Mouse (Mus musculus): ENCODE measurements around the gene Tex44. TPM values are rescaled to one million over a fixed set of nuclear protein-coding genes. Genes with fewer than 3 reads are reported as not detected.

The Tex44 gene
- not detected in 2 replicates for polyA plus RNA-seq (2016; fragmentation: Nextera tagmentation; extraction: Ambion mirVana)

DNA sequence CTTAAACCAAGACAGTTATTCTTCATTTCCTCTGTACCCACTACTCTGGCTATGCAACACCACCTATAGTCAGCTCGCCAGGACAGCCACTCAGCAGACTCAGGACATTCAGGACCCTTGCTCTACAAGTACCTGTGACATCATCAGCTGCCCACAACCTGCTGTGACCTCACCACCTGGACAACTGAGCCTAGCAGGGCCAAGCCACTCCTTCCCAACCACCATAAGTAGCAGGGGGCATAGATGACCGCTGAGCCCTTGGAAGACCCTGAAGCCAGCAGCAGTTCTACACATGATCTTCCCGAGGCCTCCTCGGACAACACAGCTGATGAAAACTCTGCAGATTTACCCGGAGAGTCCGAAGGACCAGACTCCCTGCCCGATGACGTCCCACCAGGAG, at the start of gene Tex44, which contains the start of gene Nmur1:
Tex44 (plus strand) TSS at position 202 of the 400 bp plus-strand sequence.
Nmur1 (minus strand) TSS at position 101 of the 400 bp plus-strand sequence.
- 92% methylated on average over 8 of the region's 8 CpGs for WGBS
- ATAC-seq (ENCODE audit: low FRiP score, low read depth) = no peak

DNA sequence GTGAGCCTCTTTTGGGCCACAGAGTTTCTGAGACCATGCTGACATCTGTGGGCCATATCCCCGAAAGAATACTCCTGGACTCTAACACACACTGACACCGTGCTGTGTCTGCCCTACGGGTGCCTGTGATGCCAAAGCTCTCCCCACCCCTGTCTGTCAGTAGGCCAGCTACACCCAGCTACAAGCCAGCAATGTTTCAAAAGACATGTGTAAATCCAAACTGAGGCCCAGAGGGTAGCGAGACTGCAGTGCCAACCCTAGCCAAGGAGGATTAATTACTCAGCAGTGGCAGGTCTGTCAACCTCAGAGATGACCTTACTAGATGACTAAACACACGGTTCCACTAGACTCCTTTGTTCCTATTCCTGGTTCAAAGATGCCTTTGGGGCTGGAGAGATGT, 49.8 kb upstream of the Tex44 start:
- ATAC-seq (ENCODE audit: low FRiP score, low read depth) = no peak

More for the DNA sequence above, at the start of gene Tex44, which contains the start of gene Nmur1:
- H3K4me1 ChIP-seq = peaks cover 17% of the 10 kb centered on the region
- no peak within 1 kb of the TSS for H3K4me3 ChIP-seq
- no peaks in the 10 kb centered on the region for H3K9me3 ChIP-seq
- H3K36me3 ChIP-seq = no peaks in the 10 kb centered on the region
- H3K4me2 ChIP-seq (replicated peaks) = peak within 1 kb of the TSS; percentile 14; the same call in 1 of the 2 replicates
- peak within 1 kb of the TSS; percentile 69; the same call in 1 of the 2 replicates for H3K27ac ChIP-seq
- H3K9ac ChIP-seq = no peak within 1 kb of the TSS
- H3K27me3 ChIP-seq (replicated peaks) = no peaks in the 10 kb centered on the region

DNA sequence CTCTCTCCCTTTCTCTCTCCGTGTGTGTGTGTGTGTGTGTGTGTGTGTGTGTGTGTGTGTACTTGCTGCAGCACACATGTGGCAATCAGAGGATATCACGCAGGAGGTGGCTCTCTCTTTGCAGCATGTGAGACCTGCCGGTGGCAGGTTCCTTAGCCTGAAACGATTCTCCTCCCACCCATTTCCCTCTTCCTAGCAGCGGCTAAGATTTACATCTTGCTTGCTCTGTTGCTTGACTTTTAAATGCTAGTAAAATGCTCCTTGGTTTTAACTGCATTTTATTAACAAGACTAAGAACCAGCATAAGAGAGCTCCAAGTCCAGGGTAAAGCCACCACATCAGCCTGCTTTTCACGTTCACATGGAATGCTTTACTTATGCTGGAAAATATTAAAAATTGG, 47.5 kb upstream of the Tex44 start:
- Histone ChIP-seq H3K36me3 (no peaks in the 10 kb centered on the region), H3K4me3 (no peak overlapping the region), H3K9me3 (no peaks in the 10 kb centered on the region), H3K27ac (no peak overlapping the region), H3K9ac (no peak overlapping the region), H3K27me3 (replicated peaks) (no peaks in the 10 kb centered on the region), H3K4me2 (replicated peaks) (no peak overlapping the region), H3K4me1 (no peaks in the 10 kb centered on the region)
- no peak for ATAC-seq (ENCODE audit: low FRiP score, low read depth)
- WGBS = 60% methylated on average over 6 of the region's 6 CpGs

More for the DNA sequence above, 49.8 kb upstream of the Tex44 start:
- no peak overlapping the region for H3K4me3 ChIP-seq
- 84% methylated on average over 5 of the region's 5 CpGs for WGBS
- no peak overlapping the region for H3K27ac ChIP-seq
- H3K36me3 ChIP-seq = no peaks in the 10 kb centered on the region
- no peaks in the 10 kb centered on the region for H3K9me3 ChIP-seq
- H3K27me3 ChIP-seq (replicated peaks) = no peaks in the 10 kb centered on the region
- no peak overlapping the region for H3K4me2 ChIP-seq (replicated peaks)
- no peaks in the 10 kb centered on the region for H3K4me1 ChIP-seq
- no peak overlapping the region for H3K9ac ChIP-seq

DNA sequence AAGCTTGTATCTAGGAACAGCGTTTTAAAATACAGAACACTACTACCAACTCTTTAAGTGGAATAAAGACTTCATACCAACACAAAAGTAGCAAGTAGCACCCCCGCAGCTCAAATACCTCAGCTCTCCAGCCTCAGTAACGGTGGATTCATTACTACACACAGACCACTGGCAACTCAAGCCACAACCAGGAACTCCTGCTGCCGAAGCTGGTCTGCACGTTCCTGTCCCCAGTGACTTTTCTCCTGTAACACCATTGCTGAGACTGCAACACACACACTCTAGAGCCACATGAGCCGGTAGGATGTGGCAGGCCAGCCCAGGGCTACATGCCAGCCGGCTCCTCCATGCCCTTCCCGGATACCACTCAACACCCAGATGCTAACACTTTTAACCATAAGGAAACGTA, 47.0 kb upstream of the Tex44 start:
- Histone ChIP-seq H3K4me1 (no peaks in the 10 kb centered on the region), H3K36me3 (no peaks in the 10 kb centered on the region), H3K9ac (no peak overlapping the region), H3K27ac (no peak overlapping the region), H3K9me3 (no peaks in the 10 kb centered on the region), H3K4me2 (replicated peaks) (no peak overlapping the region), H3K4me3 (no peak overlapping the region), H3K27me3 (replicated peaks) (no peaks in the 10 kb centered on the region)
- ATAC-seq (ENCODE audit: low FRiP score, low read depth) = no peak
- 80% methylated on average over 9 of the region's 9 CpGs for WGBS

DNA sequence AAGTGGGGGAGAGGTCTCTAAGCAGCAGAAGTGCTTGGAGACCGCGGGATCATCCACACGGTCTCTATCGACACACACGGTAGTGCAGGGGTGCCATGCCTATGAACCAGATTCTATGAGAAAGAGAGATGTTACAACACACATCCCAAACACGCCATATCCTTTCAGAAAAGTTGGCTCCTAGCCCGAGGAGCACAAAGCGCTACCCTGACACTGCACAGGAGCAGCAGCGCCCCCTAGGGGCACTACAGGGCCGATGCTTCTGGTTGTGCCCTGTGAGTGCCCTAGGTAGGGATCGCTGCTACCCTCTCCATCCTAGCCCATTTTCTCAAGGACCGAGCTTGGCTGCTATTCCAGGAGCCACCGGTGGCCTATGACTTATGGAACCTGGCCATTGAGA, 45.1 kb upstream of the Tex44 start:
- H3K36me3 ChIP-seq = no peaks in the 10 kb centered on the region
- H3K4me3 ChIP-seq = no peak overlapping the region
- no peaks in the 10 kb centered on the region for H3K27me3 ChIP-seq (replicated peaks)
- H3K9me3 ChIP-seq = no peaks in the 10 kb centered on the region
- H3K4me2 ChIP-seq (replicated peaks) = peak overlapping the region; percentile 16; the same call in 1 of the 2 replicates
- no peaks in the 10 kb centered on the region for H3K4me1 ChIP-seq
- WGBS = 32% methylated on average over 13 of the region's 13 CpGs
- no peak overlapping the region for H3K27ac ChIP-seq
- ATAC-seq (ENCODE audit: low FRiP score, low read depth) = peak; percentile 61; the same call in 1 of the 2 replicates
- no peak overlapping the region for H3K9ac ChIP-seq

DNA sequence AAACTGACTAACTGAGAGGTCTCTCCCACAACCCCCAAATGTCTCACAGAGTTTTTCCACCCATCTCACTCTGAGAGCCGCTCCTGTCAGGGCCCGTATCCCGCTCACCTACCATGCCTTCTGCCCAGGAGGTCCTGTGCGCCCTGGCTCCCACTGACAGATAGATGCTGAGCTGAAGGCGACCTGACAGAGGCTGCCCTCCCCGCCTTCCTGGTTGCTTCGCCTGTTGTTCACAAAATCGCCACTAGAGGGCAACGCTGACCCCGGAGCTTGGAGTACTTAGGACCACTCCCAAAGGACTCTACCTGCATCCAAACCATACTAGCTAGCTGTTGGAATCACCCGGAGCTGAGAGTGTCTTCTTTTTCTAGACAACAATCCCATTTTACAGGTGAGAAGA, 36.9 kb upstream of the Tex44 start:
- 2% methylated on average over 11 of the region's 11 CpGs for WGBS
- Histone ChIP-seq H3K4me1 (no peaks in the 10 kb centered on the region), H3K36me3 (no peaks in the 10 kb centered on the region), H3K27ac (no peak overlapping the region), H3K4me3 (no peak overlapping the region), H3K4me2 (replicated peaks) (no peak overlapping the region), H3K9ac (no peak overlapping the region), H3K9me3 (no peaks in the 10 kb centered on the region), H3K27me3 (replicated peaks) (no peaks in the 10 kb centered on the region)
- ATAC-seq (ENCODE audit: low FRiP score, low read depth) = peak; percentile 25; the same call in 1 of the 2 replicates

DNA sequence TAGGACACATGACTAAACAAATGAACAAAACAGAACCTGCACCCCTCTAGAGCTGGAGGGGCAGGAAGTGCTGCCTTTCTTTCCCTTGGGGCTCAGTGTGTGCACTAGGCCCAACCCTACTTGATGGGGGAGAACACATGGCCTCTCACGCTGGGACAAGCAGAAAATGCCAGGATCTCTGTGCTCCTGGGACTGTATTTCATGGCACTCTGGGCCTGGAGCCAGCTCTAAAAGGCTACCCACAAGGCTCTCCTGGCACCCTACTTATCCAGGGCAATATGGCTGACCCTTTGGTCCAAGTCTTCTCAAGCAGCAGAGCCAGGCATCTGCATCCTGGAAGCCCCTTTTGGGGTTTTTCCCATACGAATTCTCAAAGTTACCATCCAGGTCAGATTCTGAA, 34.7 kb upstream of the Tex44 start:
- ATAC-seq (ENCODE audit: low FRiP score, low read depth) = no peak
- 63% methylated on average over 2 of the region's 2 CpGs for WGBS
- Histone ChIP-seq H3K9ac (no peak overlapping the region), H3K4me1 (no peaks in the 10 kb centered on the region), H3K27ac (no peak overlapping the region), H3K4me2 (replicated peaks) (no peak overlapping the region), H3K9me3 (no peaks in the 10 kb centered on the region), H3K36me3 (no peaks in the 10 kb centered on the region), H3K27me3 (replicated peaks) (no peaks in the 10 kb centered on the region), H3K4me3 (no peak overlapping the region)

DNA sequence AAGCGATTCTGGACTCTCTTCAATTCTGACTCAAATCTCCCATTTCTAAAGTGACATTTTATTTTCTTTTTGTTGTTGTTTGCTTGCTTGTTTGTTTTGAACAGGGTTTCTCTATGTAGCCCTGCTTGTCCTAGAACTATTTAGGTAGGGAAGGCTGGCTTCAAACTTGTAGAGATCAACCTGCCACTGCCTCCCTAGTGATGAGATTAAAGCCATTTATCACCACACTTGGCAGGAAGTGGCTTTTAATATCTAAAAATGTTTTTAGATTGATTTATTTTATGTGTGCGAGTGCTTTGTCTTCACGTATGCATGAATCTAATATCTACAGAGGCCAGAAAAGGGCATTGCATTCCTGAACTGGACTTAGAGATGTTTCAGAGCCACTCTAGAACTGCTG, 32.9 kb upstream of the Tex44 start:
- no peaks in the 10 kb centered on the region for H3K9me3 ChIP-seq
- H3K4me2 ChIP-seq (replicated peaks) = no peak overlapping the region
- no peak overlapping the region for H3K4me3 ChIP-seq
- H3K4me1 ChIP-seq = no peaks in the 10 kb centered on the region
- no peak for ATAC-seq (ENCODE audit: low FRiP score, low read depth)
- H3K36me3 ChIP-seq = no peaks in the 10 kb centered on the region
- 81% methylated on average over 3 of the region's 3 CpGs for WGBS
- no peak overlapping the region for H3K27ac ChIP-seq
- no peaks in the 10 kb centered on the region for H3K27me3 ChIP-seq (replicated peaks)
- H3K9ac ChIP-seq = no peak overlapping the region

DNA sequence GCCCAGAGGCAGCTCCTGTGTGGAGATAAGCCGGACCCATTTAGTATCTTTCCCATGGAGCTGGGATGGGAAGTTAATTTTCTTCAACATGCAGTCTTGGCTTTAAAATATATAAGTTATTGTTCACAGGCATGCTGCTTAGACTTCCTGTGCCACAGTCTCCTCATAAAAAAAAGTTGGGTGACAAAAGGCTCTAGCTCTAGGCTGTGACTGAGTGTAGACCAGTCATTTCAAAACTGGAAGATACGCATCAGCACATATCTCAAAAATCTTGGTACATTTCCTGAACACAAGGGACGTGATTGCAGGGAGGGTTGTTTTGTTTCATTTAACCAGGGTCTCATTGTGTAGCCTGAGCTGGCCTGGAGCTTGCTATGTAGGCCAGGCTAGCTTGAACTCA, 31.9 kb upstream of the Tex44 start:
- Histone ChIP-seq H3K9me3 (no peaks in the 10 kb centered on the region), H3K4me1 (no peaks in the 10 kb centered on the region), H3K36me3 (no peaks in the 10 kb centered on the region), H3K27ac (no peak overlapping the region), H3K9ac (no peak overlapping the region), H3K4me2 (replicated peaks) (no peak overlapping the region), H3K4me3 (no peak overlapping the region), H3K27me3 (replicated peaks) (no peaks in the 10 kb centered on the region)
- ATAC-seq (ENCODE audit: low FRiP score, low read depth) = no peak
- WGBS = 92% methylated on average over 3 of the region's 3 CpGs

DNA sequence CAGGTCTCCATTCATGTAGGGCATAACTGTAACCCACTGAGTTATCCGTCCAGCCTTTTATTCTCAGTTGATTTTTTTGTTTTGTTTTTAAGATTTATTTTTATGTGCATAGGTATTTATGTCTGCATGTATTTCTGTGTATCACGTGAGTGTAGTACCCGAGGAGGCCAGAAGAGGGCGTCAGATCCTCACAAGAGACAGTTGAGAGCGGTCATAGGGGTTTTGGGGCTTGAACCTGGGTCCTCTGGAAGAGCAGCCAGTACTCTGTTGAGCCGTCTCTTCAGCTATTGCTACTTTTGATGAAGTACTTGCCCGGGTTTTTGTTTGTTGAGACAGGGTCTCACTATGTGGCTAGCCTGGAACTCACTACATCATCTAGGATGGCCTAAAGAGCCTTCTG, 30.2 kb upstream of the Tex44 start:
- ATAC-seq (ENCODE audit: low FRiP score, low read depth) = no peak
- Histone ChIP-seq H3K36me3 (no peaks in the 10 kb centered on the region), H3K27me3 (replicated peaks) (no peaks in the 10 kb centered on the region), H3K4me1 (no peaks in the 10 kb centered on the region), H3K27ac (no peak overlapping the region), H3K4me2 (replicated peaks) (no peak overlapping the region), H3K4me3 (no peak overlapping the region), H3K9ac (no peak overlapping the region), H3K9me3 (no peaks in the 10 kb centered on the region)
- WGBS = 73% methylated on average over 7 of the region's 7 CpGs

DNA sequence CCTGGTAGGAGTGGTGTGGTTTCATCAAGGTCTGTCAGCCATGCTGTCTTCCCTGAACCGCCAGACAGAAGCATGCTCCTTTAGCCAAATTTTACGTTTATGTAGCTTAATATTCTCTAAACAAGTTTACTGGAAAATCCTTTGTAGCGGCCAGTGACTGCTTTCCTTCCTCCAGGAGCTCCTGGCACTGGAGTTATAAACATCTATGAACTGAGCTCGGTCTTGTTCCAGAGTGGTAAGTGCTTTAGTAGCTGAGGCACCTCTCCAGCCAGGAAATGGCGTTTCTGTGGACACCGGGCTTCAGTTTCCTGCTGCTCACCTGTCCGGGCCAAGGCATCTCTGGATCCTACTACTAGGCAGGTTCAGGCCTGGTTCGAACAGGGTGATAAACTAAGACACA, 28.5 kb upstream of the Tex44 start:
- Histone ChIP-seq H3K36me3 (no peaks in the 10 kb centered on the region), H3K9ac (no peak overlapping the region), H3K4me1 (no peaks in the 10 kb centered on the region), H3K9me3 (no peaks in the 10 kb centered on the region), H3K27me3 (replicated peaks) (no peaks in the 10 kb centered on the region), H3K4me2 (replicated peaks) (no peak overlapping the region), H3K4me3 (no peak overlapping the region), H3K27ac (no peak overlapping the region)
- no peak for ATAC-seq (ENCODE audit: low FRiP score, low read depth)
- 84% methylated on average over 8 of the region's 8 CpGs for WGBS

DNA sequence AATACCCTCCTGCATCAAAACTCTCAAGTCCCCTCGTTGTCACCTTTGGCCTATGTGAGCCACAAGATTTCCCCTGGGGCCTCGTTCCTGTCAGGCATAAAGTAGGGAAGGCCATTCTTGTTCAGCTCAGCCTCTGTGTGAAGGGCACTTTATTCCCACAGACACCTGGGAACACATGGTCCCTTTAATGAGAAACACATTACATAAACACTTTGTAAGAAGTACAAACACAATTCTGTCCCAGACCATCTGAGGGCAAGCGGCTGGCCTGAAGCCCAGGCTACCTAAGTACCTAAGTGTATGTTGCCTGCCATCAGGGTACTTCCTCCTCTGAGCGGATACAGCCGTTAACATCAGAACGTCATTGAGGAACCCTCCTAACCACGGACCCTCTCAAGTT, 27.9 kb upstream of the Tex44 start:
- H3K9me3 ChIP-seq = no peaks in the 10 kb centered on the region
- no peak for ATAC-seq (ENCODE audit: low FRiP score, low read depth)
- H3K27ac ChIP-seq = no peak overlapping the region
- H3K36me3 ChIP-seq = no peaks in the 10 kb centered on the region
- H3K4me1 ChIP-seq = no peaks in the 10 kb centered on the region
- no peak overlapping the region for H3K4me2 ChIP-seq (replicated peaks)
- 65% methylated on average over 7 of the region's 7 CpGs for WGBS
- no peak overlapping the region for H3K9ac ChIP-seq
- H3K4me3 ChIP-seq = no peak overlapping the region
- H3K27me3 ChIP-seq (replicated peaks) = no peaks in the 10 kb centered on the region

DNA sequence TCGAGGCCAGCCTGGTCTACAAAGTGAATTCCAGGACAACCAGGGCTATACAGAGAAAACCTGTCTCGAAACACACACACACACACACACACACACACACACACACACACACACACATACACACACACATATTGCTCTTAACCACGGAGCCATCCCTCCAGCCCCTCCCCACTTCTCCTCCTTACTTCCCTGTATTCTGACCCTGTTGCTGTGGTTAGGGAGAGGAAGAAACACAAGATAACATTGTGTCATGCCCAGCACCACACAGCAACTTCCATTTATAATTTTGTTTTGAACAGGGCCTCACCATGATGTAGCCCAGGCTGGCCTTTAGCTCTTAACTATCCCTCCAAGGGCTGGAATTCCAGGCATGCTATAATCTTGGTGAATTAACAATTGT, 26.8 kb upstream of the Tex44 start:
- Histone ChIP-seq H3K4me3 (no peak overlapping the region), H3K9me3 (no peaks in the 10 kb centered on the region), H3K9ac (no peak overlapping the region), H3K4me2 (replicated peaks) (no peak overlapping the region), H3K27me3 (replicated peaks) (no peaks in the 10 kb centered on the region), H3K4me1 (no peaks in the 10 kb centered on the region), H3K36me3 (no peaks in the 10 kb centered on the region), H3K27ac (no peak overlapping the region)
- WGBS = 85% methylated on average over 3 of the region's 3 CpGs
- no peak for ATAC-seq (ENCODE audit: low FRiP score, low read depth)
